Mouse (Mus musculus) left cerebral cortex, postnatal 4 days (tissue): ENCODE data around the gene Gan. TPM values are rescaled to one million over a fixed set of nuclear protein-coding genes. Genes with fewer than 3 reads are reported as not detected.

ENCODE experiments used
- DNase-seq: peaks from one replicate; pipeline ENCODE4 v3.0.0-alpha.2; 2022
- intact Hi-C: fragments of 180-260 bp; cut with DNase I; formaldehyde crosslinking; loops from one replicate; pipeline ENCODE4 v1.15.1; 2025
- total RNA-seq, 2 experiments: library from RNA; stranded (reverse); gene quantifications; 2 replicates each; pipeline ENCODE4 v1.2.3; 2021

The Gan gene
- total RNA-seq: 10 to 100 TPM; 30.6 to 34.4 TPM

DNA sequence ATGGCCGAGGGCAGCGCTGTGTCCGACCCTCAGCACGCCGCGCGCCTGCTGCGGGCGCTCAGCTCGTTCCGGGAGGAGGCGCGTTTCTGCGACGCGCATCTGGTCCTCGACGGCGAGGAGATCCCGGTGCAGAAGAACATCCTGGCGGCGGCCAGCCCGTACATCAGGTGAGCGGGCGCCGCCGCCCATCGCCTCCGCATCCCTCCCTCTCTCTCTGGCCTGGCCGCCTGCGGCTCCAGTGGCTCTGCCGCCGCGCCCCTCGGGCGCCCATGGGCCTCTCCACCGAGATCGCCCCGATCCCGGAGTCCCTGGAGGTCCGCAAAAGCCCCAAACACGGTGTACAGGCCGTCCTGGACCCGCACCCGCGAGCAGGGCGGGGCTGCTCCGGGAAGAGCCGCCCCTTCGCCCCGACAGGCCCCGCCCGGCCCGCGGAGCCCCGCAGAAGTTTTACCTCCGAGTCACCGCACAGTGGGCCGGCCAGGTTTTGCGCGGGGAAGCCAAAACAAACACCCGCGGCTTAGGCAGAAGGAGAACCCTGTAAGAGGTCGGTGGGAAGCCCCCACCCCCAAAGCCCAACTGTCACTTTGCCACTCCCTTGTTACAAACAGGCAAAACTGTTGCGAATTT, at the start of gene Gan:
Gan (plus strand) TSS at position 1 of the 627 bp plus-strand sequence.
- peak; percentile 21 for DNase-seq
- intact Hi-C loops: no loop called here

DNA sequence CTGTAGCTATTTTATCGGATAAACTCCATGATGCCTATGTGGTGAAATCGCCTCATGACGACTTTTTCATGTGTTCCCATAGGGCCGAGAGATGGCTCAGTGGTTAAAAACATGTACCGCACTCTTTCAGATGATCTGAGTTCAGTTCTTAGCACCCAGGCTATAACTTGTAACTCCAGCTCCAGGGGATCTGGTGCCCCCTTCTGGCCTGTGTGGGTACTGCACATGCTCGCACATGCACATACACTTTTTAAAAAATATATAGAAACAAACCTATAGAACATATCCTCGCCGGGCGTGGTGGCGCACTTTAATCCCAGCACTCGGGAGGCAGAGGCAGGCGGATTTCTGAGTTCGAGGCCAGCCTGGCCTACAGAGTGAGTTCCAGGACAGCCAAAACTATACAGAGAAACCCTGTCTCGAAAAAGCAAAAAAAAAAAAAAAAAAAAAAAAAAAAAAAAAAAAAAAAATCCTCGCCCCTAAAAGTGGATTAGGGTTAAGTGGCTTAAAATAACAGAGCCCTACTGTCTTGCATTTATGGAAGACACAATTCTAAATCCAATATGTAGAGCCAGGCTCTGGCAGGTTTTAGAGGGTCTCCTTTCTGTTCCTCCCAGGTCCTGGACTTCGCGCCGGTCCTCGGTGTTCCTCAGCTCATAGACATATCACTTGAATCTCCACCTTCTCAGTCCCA, 48.8 kb upstream of the Gan start:
- no peak for DNase-seq

DNA sequence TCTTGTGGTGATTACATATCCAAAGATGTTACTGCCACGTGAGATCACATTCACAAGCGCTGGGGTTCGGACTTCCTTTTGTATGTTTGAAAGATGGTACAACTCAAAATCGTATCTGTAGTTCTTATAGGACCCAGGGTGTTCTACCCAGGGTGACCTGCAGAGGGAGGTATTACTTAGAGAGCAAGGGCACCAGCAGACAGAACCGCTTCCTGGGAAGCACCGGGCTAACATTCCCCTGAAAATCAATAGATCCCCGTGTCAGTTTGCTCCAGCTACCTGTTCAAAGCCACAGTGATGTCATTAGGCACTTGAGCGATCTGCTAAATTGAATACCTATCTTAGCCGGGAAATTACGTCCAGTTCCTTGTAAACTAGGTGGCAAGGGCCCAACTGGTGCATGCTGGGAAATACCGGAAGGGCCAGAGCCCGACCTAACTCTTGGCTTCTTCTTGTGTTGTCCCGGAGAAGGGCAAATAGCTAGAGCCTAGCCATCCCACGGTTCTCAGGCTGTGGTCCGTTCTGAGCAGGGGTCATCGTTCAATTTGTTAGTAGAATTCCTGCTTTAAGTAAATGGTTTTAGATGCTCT, 48.0 kb upstream of the Gan start:
- intact Hi-C loops: no loop called here

More for the DNA sequence above, 48.8 kb upstream of the Gan start:
- intact Hi-C loops: no loop called here

DNA sequence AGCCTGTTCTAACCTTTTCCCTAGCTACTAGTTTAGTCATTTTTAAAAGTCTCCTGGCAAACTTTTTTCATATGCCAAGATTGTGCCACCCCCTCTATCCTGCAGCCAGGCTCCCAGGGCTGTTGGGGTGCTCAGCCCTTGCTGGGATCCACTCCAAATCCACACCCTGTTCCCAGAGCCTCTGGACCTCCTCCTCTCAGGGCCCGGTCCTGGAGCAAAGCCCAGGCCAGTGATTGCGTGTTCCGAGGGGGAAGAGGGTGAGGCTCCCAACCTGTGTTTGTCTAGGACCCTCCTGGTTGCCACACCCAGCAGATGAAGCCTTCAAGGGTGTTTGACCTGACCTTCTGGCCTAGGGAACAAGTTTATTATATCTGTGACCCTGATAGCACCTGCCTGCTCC, 46.3 kb upstream of the Gan start:
- intact Hi-C loops: no loop called here
- no peak for DNase-seq

More for the DNA sequence above, 48.0 kb upstream of the Gan start:
- peak; percentile 69 for DNase-seq

DNA sequence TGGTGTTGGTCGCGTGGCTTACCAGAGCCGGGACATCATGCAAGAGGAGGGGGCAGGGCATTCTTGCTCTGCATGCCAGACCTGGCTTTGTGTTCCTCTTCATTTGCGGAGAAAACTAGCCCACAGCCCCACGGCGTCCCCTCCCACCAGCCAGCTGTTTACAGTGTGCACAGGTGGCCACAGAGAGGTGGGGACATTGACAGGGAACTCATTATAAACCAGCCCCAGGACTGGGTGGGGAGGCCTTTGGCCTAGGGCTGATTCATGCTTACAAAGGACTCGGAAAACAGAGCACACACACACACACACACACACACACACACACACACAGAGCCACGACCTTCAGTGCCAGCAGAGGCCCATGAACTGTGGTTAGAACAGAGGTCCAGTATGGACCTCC, 45.7 kb upstream of the Gan start:
- intact Hi-C loops: no loop called here
- DNase-seq: no peak

DNA sequence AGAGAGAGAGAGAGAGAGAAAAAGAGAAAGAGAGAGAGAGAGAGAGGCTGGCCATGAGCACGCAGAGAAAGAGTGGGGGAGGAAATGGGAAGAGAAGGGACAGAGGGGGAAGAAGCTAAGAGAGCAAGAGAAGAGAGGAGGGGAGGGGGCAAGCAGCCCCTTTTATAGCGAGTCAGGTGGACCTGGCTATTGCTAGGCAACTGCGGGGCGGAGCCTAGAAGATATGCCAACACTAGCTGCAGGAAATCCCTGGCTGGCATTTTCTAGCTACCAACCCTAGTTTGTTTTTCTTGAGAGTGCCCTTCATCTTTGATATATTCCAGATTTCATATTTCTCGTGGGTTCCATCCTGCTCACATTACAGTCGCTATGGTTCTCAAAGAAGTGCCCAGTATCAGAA, 42.8 kb upstream of the Gan start:
- intact Hi-C loops: no loop called here
- no peak for DNase-seq

DNA sequence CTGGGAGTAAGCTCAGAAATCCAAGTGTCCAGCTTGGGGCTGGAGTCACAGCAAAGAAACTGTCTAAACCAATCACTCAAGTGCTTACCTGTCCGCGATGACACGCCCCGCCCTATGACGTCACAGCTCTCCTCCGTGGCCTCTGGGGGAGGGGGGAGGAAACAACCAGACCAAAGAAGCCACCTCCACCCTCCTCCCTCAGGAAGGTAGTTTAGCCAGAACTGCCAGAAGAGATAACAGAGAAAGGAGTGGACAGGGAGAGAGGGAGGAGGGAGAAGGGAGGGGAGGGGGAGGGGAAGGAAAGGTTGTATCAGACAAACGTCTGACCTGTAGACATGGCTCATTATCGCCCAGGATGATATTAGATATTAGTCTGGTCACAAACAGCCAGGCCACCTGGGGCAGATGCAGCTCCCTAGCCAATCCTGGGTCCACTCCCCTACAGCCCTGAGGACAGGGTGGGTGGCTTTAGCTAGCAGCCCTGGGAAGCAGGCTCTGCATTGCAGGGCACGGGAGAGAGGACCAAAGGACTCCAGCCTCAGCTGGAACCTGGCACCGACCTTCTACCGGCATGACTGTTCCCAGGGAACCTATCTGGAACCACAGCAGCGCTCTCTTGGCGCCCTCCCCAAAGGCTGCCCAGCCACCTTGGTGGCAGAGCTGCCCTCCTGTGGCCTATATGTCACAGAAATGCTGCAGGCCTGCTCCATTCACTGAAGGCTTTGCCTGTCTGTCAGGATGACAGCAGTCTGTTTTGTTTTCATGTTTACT, 42.1 kb upstream of the Gan start:
- intact Hi-C loops: no loop called here
- peak; percentile 32 for DNase-seq

DNA sequence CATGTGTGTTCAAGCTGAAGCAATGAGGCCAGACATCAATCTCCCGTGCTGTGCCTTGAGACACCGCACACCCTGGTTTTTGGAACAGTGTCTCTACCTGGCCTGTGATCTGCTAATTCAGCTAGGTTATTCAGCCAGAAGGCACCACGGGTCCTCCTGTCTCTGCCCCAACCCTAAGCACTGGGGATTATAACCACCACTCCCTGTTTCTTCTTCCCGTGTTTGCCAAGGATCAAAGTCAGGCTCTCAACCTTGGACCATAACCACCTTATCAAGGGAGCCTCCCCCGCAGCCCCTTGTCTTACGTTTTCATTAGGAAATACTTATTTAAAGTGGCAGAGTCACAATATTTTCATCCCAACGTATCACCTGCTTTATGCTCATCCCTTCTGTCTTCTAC, 41.4 kb upstream of the Gan start:
- no peak for DNase-seq
- intact Hi-C loops: no loop called here

DNA sequence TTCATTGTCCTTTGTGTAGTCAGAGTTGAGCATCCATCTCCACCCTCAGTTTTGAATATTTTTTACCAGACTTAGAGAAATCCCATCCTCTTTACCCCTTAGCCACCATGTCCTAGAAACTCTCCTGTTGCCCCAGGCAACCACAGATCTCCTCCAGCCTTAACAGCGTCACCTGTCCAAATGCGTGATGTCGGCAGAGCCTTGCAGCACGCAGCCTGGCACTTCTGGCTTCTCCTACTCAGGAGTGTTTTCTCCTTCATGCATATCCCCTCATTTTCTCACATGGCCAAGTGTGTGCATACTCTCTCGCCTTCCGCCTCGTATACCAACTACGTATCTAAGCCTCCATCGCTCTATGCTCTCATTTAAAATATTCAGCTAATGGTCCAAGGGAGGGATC, 39.5 kb upstream of the Gan start:
- intact Hi-C loops: no loop called here
- no peak for DNase-seq

DNA sequence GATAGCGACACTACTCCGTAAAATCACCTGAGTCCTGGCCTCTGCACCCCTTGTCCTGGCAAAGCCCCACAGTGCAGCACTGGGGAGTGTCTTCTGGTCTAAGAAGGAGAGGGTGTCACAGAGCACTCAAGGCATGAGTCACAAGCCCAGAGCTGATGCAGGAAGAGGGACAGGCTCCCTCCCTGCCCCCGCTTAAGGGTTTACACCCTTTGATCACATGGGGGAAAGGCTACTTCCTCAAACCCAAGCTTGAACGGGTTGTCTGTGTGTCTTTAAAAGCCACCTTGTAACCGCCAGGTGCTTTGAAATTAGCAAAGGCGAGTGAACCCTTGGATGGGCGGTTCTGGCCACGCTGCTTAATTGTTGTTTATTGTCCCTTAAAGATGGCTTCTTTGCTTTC, 36.7 kb upstream of the Gan start:
- intact Hi-C loops: no loop called here
- no peak for DNase-seq

DNA sequence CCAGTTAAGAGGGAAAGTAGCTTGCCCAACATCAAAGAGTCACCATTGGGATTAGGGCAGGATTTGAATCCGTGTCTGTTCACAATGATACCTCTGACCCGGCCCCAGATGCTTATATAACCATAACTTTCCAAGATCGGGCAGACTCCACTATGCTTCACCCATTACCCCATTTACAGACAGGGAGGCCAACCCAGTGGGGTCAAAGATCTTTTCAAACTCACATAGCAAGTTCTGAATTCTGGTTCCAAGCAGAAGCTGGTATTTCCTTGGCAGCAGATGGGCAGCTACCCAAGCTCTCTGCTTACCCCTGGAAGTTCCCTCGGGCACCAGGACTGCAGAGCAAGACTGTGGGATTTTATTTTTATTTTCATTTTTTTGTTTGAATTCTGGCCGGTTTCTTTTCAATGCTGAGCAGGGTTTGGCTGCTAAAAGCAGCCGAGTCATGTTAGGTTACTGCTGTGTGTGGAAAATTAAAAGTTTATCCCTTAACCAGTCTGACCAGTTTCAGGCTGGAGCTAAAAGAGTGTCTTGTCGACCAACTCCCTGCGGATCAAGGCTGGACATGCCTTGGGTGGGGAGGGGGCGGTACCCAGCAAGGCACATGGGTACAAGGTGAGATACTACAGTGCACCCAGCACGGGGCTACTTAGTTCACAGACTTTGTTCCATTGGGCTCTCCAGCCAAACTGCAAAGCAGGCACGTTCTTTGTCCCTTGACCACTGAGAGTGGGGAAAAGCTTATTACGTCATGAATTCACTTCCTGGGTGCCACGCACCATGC, 33.9 kb upstream of the Gan start:
- DNase-seq: no peak
- intact Hi-C loops: no loop called here

DNA sequence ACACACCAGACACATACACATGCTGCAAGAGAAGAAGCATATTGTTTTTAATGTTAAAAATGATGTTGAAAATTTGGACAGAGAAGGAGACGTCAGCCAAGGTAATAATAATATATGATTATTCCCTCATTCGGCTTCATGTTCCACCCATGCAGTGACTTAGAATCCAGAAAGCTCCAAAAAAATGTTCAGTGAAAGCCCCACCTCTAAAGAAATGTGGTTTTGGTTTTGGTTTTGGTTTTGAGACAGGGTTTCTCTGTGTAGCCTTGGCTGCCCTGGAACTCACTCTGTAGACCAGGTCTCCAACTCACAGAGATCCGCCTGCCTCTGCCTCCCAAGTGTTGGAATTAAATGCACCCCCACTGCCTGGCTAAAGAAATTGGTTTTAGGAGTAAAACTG, 32.1 kb upstream of the Gan start:
- intact Hi-C loops: no loop called here
- DNase-seq: no peak

DNA sequence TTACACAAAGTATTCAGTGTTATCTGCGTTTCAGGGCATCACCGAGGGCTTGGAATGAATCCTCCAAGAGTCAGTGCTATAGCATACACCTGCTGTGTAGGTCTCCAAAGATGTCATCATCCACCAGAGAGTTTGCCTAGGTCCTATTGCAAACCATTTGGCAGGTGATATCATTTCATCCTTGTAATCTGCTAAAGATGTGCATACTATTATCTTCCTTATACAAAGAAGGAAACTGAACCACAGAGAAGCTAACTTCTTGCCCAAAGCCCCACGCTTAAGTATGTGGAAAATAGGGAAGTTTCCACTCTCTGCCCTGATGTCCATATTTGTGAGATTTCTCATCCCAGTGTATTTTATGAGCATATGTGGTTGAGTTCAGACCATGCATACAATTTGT, 31.5 kb upstream of the Gan start:
- intact Hi-C loops: no loop called here

DNA sequence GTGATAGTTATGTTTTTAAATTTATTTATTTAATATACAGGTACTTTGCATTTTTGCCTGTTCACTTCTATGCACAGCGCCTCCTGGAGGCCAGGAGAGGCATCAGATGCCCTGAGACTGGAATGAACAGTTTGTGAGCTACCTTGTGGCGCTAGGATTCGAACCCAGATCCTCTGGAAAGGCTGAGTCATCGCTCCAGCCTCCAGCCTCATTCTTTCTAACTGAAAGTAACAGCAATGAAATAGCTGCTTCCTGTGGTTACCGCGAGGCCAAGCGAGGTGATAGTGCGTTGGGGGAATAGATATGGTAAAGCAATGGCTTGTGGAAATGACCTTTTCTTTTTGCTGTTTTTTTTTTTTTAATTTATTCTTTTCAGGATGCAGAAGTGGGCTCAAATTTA, 30.9 kb upstream of the Gan start:
- intact Hi-C loops: no loop called here
- DNase-seq: no peak

More for the DNA sequence above, 31.5 kb upstream of the Gan start:
- DNase-seq: no peak

DNA sequence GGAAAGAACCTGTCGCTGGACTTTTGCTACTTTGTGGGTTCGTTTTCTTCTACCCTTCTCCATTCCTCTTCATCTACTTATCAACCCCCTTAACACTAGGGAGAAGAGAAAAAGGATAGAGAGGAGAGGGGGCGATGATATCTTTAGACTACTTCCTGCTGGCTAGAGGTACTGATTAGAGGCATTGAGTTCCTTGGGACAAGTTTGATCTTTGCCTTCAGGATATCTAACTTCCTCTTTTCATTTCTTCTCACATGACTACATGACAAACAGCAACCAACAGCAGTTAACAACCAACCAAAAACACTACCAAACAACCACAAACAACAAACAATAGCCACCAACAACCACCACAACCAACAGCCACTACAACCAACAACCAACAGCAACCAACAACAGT, 24.2 kb upstream of the Gan start:
- DNase-seq: no peak
- intact Hi-C loops: no loop called here

DNA sequence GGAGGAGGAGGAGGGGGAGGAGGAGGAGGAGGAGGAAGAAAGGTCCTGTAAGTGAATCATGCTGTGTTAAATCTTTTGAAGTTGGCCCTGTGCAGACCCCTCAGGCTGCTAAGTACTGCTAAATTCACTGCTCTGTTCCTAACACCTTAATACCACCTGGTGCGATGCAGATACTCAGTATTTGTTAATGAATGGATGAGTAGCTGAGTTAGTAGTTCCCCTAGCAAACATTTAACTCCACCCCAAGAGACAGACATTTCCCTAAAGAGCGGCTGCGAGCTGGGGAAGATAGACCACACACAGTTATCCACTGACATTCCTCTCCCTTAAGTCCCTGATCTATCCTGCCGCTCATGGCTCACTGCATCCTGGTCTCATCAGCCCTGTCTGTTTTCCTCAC, 21.6 kb upstream of the Gan start:
- intact Hi-C loops: no loop called here
- no peak for DNase-seq

DNA sequence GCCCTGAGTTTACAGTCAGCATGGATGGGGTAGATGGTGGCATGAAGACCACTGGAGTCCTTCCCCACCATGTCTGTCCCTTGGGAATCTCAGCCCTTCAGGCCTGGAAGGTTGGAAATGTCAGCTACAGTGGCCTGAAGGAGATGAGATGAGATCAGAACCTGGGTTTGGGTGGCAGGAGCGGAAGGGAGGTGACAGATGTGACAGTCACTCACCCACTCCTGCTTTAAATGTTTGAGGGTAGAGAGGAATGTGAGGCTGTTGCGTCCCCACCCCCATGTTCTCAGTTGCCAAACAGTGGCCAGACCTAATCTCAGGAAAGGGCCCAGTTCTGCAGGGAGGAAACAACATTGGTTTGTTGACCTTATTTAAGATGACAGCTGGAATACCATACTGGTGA, 21.2 kb upstream of the Gan start:
- intact Hi-C loops: no loop called here
- DNase-seq: no peak

DNA sequence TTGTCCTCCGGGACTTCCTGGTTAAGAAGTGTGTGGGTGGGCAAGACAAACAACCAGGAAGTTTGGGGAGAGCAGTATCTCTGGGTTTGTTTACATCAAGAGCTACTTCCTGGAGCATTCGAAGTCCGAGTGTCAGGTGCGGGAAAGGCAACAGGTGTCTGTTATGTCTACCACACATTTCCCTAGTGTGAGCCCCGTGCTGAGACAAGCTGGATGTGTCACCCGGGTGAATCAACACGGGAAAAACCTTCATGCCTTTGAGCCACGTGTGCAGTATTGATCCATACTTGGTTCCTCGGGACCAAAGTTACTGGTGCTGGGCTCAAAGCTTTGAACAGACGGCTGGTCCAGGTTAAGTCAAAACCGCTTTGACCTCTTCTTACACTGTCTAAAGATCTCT, 20.6 kb upstream of the Gan start:
- no peak for DNase-seq
- intact Hi-C loops: no loop called here

DNA sequence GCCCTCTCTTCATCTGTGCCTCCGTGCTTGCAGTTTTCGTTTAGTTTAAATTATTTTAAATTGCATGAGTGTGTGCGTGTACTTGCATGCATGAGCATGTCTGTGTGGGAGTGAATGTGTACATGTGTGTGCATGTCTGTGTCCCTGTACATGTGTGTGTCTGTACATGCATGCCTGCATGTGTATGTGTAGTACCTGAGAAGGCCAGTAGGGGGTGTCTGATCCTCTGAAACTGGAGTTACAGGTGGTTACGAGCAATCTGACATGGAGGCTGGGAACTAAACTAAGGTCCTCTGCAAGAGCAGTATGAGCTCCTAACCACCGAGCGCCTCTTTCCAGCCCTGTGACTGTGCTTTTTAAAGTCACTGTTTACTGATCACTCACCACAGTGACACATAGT, 9.4 kb upstream of the Gan start:
- intact Hi-C loops: no loop called here
- DNase-seq: no peak

DNA sequence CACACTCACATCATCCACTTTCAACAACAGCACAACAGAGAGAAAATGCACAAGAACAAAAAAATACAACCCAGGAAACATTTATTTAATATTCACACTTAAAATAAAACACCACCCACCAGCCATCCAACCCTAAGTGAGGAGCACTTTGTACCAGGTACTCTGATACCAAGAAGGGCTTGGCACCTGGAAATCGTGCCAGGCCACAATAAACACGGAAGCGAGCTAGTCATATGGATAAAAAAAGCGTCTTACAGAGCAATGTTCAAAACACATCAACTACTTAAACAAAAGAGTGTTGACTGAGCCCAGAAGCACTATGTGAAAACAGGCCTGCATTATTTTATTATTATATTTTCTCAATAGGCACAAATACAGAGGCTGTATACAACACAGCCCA, 1.8 kb upstream of the Gan start:
- DNase-seq: no peak
- intact Hi-C loops: no loop called here
